Mouse (Mus musculus) urinary bladder, adult 18-20 months (tissue): ENCODE measurements around the gene Fam170b.

Source experiments
- DNase-seq, 2 experiments: peaks; one replicate each; pipeline ENCODE4 v3.0.0; 2022; ENCODE audit warnings: low spot score in 2 of 2, mixed read lengths in 2 of 2

Gene Fam170b

GRCm38 (mm10) chr14:32827994-32828650 lies 5.6 kb upstream of the Fam170b start:
- peak in 1 of 2 experiments; percentile 68 for DNase-seq

DNA sequence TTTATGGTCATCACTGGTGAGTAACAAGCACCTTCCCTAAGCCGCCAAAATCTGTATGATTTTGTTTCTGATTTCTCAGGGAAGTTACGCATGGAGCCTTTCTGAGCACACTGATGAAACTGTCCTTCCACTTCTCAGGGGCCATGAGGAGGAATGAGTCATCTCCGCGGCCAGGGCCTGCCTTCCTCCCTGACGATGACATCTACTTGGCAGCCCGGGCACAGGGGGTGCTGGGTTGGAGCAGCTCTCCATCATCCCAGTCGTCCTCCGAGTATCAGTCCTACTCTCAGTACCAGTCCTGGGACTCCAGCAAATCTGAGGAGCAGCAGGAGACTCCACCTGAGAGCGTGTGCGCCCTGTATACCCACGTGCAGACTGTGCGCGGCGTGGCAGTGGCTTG lies 1.4 kb downstream of the Fam170b start:
- no peak for DNase-seq

- no peak for DNase-seq
These were observed 1.8 kb downstream of the Fam170b start for GRCm38 (mm10) chr14:32835596-32835995.

- no peak for DNase-seq
These were observed 2.4 kb downstream of the Fam170b start for GRCm38 (mm10) chr14:32836191-32836590.

DNA sequence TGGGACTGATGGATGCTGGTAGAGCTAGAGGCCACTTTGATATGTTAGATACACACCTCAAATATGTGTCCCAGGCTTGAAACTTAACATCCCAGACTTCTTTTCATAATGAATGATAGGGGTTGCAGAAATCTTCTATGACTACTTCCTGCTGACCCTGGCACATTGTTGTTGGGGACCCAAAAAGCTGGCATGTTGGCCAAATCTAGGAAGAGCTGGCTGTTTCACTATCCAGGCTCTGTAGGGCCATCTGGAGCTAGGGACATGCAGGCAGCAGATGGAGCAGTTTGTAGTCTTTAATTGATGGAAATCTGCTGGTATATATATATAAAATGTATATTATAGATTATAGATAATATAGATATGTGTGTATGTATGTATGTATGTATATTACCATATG lies 8.3 kb downstream of the Fam170b start:
- no peak for DNase-seq

DNA sequence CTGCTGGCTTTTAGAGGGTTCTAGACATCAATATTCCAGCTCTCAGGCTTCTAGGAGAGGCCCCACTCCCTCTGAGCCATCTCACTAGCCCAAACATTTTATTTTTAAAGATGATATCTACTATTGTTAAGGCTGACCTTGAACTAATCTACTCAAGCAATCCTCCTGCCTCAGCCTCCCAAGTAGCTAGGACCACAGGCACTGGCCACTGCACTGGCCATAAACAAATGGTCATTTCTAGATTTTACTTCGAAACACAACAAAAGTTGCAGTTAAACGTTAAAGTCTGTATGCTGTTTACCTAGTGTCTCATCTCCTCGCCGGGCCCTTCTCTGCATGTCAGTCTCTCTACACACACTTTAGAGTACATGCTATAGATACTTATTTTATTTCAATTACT lies 20.3 kb downstream of the Fam170b start:
- no peak for DNase-seq

DNA sequence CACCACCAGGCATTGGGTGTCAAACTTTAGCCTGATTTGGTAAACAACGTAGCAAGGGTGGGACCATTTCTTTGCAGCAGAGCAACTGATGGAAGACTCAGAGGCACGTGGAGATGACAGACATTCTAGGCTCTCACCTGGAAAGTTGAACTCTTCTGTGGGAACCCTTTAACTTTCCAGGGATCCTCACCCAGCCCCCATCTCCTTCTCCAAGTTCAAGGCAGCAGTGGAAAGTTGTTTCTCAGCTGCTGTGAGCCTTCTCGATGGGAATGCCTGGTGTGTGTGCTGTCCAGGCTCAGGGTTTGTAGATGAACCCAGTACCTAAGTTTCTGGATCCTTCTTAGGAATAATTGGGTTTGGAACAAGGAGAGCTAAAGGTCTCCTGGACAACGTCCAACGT lies 22.5 kb downstream of the Fam170b start:
- no peak for DNase-seq

DNA sequence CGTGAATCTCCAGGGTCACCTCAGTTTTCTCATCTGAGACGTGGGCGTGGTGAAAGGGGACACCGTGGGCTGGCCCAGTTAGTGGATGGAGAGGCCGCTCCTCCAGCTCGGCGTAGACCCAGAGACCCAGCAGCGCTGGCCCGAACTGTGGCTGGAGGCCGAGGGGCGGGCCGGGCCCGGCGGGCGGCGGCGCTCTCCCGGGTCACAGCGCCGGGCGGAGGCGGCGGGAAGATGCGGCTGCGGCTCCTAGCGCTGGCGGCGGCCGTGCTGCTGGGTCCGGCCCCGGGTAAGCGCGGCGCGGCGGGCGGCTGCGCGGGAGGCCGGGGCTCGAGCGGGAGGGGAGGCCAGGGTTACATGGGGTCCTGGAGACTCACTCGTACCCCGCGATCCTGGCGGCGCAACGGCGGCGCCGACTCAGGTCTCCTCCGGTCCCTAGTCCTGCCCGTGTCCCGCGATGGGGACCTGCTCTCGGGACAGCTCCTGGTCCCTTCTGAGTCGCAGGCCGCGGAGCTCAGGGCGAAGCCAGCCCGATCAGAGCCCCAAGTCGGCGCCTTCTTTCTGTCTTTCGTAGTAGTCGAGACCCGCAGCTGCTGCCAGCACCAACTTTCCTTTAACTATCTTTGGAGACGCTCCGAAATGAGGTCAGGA lies 23.0 kb downstream of the Fam170b start, which contains the start of gene Vstm4:
Gene Vstm4 (plus strand): TSS at position 76 of the 648 bp plus-strand sequence.
- DNase-seq = peak; percentile 35 to 62

DNA sequence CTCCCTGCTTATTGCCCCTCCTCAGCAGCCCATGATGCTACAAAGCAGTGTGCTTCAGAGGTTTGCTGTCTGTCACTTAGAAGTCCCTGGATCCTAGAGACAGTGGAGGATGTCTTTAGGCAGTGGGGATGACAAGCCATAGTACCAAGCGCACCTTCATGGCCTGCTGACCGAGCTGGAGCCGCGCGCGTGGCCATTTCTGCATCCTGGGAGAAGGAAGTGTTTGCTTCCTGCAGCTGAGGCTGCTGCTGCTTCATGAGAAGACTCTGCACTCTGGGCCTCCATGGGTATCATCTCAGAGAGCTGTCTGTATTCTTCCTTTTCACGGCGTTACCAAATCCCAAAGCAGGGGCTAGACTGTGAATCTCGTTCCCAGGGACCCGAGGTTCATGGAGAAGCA lies 24.6 kb downstream of the Fam170b start:
- no peak for DNase-seq

GRCm38 (mm10) chr14:32858941-32859510 lies 25.3 kb downstream of the Fam170b start:
- DNase-seq = no peak

DNA sequence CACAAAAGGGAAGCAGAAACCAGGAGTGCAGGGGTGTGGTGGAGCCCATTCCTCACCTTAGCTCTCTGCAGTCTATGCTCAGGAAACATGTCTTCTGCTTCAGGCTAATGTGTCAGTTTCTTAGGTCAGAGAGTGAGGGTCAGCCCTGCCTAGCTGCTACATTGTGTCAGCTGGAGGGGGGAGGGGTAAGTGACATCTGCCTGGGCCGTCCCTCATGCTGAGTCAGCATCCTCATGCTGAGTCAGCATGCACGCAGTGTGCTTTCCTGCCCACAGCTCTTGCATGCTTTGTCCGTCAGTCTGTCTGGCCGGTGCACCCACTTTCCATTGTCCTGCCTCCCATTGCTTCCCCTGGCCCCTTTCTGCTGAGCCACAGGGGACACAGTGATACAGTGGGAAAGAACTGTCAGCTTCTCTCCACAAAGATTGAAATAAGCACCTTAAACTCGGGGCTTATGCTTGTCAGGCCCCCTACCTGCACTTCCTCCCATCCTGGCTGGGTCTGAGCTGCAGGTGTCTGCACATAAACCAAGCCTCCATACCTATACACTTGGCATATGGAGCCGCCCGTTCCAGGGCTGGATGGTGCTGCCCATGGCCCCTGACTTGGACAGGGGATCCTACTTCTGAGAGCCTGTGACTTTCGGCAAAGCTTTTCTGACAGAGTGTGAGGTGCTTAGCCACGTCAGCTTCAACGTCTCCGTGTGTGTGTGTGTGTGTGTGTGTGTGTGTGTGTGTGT lies 26.2 kb downstream of the Fam170b start:
- DNase-seq = no peak

GRCm38 (mm10) chr14:32861149-32861581 lies 27.4 kb downstream of the Fam170b start:
- no peak for DNase-seq

- no peak for DNase-seq
These were observed 27.9 kb downstream of the Fam170b start for GRCm38 (mm10) chr14:32861656-32862055.

GRCm38 (mm10) chr14:32865331-32865730 lies 31.6 kb downstream of the Fam170b start:
- no peak for DNase-seq

- DNase-seq = no peak
These were observed 38.2 kb downstream of the Fam170b start for GRCm38 (mm10) chr14:32871963-32872362.

GRCm38 (mm10) chr14:32877549-32877948 lies 43.8 kb downstream of the Fam170b start:
- DNase-seq = no peak

- no peak for DNase-seq
These were observed 46.6 kb downstream of the Fam170b start for GRCm38 (mm10) chr14:32880332-32880731.

DNA sequence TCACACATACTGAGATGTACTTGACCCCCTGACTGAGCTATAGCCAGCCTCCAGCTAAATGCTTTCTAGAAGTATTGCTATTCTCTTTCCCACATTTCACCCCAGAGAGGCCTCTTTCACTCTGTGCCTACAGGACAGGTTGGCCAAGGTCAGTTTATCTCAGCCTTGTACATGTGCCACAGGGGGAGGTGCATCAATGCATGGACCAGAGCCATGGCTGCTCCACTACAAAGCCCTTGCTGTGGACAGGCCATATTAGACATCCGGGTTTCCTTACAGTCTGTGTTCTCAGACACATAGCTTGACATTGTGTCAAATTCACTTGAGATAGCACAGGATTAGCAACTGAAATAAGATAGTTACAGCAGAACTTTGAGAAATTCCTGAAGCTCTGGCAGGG lies 47.9 kb downstream of the Fam170b start:
- no peak for DNase-seq
